ENCODE assay signal across 9 mouse cellular contexts in genomic region chr5:117153527-117154091, GRCm38 (mm10). TPM values are rescaled to one million over a fixed set of nuclear protein-coding genes. Genes with fewer than 3 reads are reported as not detected.
DNase-seq lines count a peak whose midpoint lies in the region; ATAC-seq and TF ChIP-seq lines count a peak whose summit lies in the region.
"Had no signal": no experiment of that assay in that cellular context is flagged by ENCODE, and none has a peak within 500 bp of the region (broad histone marks: within the 10 kb centered on the region; RNA-seq: fewer than 3 reads in every experiment).

No protein-coding gene starts in this region.

- no peaks in the 10 kb centered on the region for H3K27me3 ChIP-seq in intestine, embryonic 15.5 days (replicated peaks)
- H3K27me3 ChIP-seq in intestine, postnatal 0 days (replicated peaks; ENCODE audit: control insufficient read depth, insufficient read depth, low read length), result no peaks in the 10 kb centered on the region
- no peaks in the 10 kb centered on the region for H3K27me3 ChIP-seq in embryonic facial prominence, embryonic 11.5 days (ENCODE audit: control insufficient read depth, insufficient read depth, low read length)
- H3K27me3 ChIP-seq: neural tube, embryonic 12.5 days had no signal

- no peak for TF ChIP-seq CTCF in intestine, postnatal 0 days (IDR thresholded peaks at IDR 0.05; ENCODE audit: low read depth)
- no peak for TF ChIP-seq CTCF in layer of hippocampus, adult 2 months (conservative IDR thresholded peaks at IDR 0.05)

- no peak overlapping the region for H3K9ac ChIP-seq in intestine, embryonic 15.5 days
- no peak overlapping the region for H3K9ac ChIP-seq in intestine, postnatal 0 days (ENCODE audit: low read depth, low read length)
- H3K9ac ChIP-seq in embryonic facial prominence, embryonic 11.5 days (replicated peaks; ENCODE audit: low read length), result no peak overlapping the region
- H3K9ac ChIP-seq: neural tube, embryonic 12.5 days had no signal

- peak; percentile 46; the same call in 1 of the 2 replicates for ATAC-seq in intestine, embryonic 15.5 days
- ATAC-seq in intestine, postnatal 0 days, result no peak
- no peak for ATAC-seq in embryonic facial prominence, embryonic 11.5 days (replicated peaks; ENCODE audit: insufficient number of reproducible peaks, low FRiP score, low TSS enrichment, low read depth)

- 74% methylated on average over 15 of the region's 15 CpGs for WGBS in intestine, embryonic 15.5 days
- WGBS in intestine, postnatal 0 days, result 76% methylated on average over 15 of the region's 15 CpGs
- 67% methylated on average over 15 of the region's 15 CpGs for WGBS in embryonic facial prominence, embryonic 11.5 days

- no peak overlapping the region for H3K4me2 ChIP-seq in intestine, embryonic 15.5 days (replicated peaks)
- H3K4me2 ChIP-seq in intestine, postnatal 0 days (replicated peaks; ENCODE audit: low read depth), result no peak overlapping the region
- H3K4me2 ChIP-seq in embryonic facial prominence, embryonic 11.5 days (ENCODE audit: low read depth, low read length), result no peak overlapping the region
- H3K4me2 ChIP-seq: neural tube, embryonic 12.5 days had no signal

- no peak overlapping the region for H3K4me3 ChIP-seq in intestine, embryonic 15.5 days (replicated peaks)
- no peak overlapping the region for H3K4me3 ChIP-seq in intestine, postnatal 0 days (ENCODE audit: low read depth, low read length)
- no peak overlapping the region for H3K4me3 ChIP-seq in embryonic facial prominence, embryonic 11.5 days (ENCODE audit: low read depth, low read length)
- no peak overlapping the region for H3K4me3 ChIP-seq in layer of hippocampus, adult 2 months
- H3K4me3 ChIP-seq: neural tube, embryonic 12.5 days had no signal

- H3K4me1 ChIP-seq in intestine, embryonic 15.5 days (replicated peaks), result 0 out of 2 replicates have a peak, but pooled peaks cover 6% of the 10 kb centered on the region
- H3K4me1 ChIP-seq in intestine, postnatal 0 days (replicated peaks; ENCODE audit: control insufficient read depth, insufficient read depth, low read length), result no peaks in the 10 kb centered on the region
- no peaks in the 10 kb centered on the region for H3K4me1 ChIP-seq in embryonic facial prominence, embryonic 11.5 days (ENCODE audit: control insufficient read depth, insufficient read depth, low read length)
- H3K4me1 ChIP-seq: neural tube, embryonic 12.5 days had no signal

- H3K9me3 ChIP-seq in intestine, embryonic 15.5 days, result no peaks in the 10 kb centered on the region
- 0 out of 2 replicates have a peak, but pooled peaks cover 3% of the 10 kb centered on the region for H3K9me3 ChIP-seq in intestine, postnatal 0 days (ENCODE audit: control insufficient read depth)
- H3K9me3 ChIP-seq in embryonic facial prominence, embryonic 11.5 days (replicated peaks; ENCODE audit: control insufficient read depth, low read length), result no peaks in the 10 kb centered on the region

- no peaks in the 10 kb centered on the region for H3K36me3 ChIP-seq in intestine, embryonic 15.5 days
- peaks cover 14% of the 10 kb centered on the region; the same call in 1 of the 2 replicates for H3K36me3 ChIP-seq in intestine, postnatal 0 days (ENCODE audit: control insufficient read depth, insufficient read depth)
- no peaks in the 10 kb centered on the region for H3K36me3 ChIP-seq in embryonic facial prominence, embryonic 11.5 days (replicated peaks; ENCODE audit: control insufficient read depth, insufficient read depth, low read depth, low read length)
- H3K36me3 ChIP-seq: neural tube, embryonic 12.5 days had no signal

- no peak overlapping the region for H3K27ac ChIP-seq in intestine, embryonic 15.5 days
- no peak overlapping the region for H3K27ac ChIP-seq in intestine, postnatal 0 days (ENCODE audit: low read depth, low read length)
- no peak overlapping the region for H3K27ac ChIP-seq in embryonic facial prominence, embryonic 11.5 days (replicated peaks; ENCODE audit: low read depth, low read length)
- H3K27ac ChIP-seq in layer of hippocampus, adult 2 months, result no peak overlapping the region
- H3K27ac ChIP-seq: neural tube, embryonic 12.5 days had no signal

- peak; percentile 56 for DNase-seq in embryonic facial prominence, embryonic 11.5 days (ENCODE audit: low spot score)
- DNase-seq in heart, postnatal 4 days, result peak; percentile 52
- peak; percentile 30 for DNase-seq in lung, postnatal 25 days (ENCODE audit: low spot score)
- no peak for DNase-seq in layer of hippocampus, adult 2 months (ENCODE audit: low spot score in 2 of 2)
- no peak for DNase-seq in cerebellum, postnatal 14 days
- DNase-seq in cerebellum, postnatal 36 days, result no peak

RNA-seq across cellular contexts. Expression of gene Taok3, which starts 33.7 kb away (rescaled TPM):
- polyA plus RNA-seq in intestine, embryonic 15.5 days (2015; fragmentation: Nextera tagmentation; extraction: Ambion mirVana), result 44.9 and 45.0 TPM in 2 replicates
- 40.4 and 47.7 TPM in 2 replicates for polyA plus RNA-seq in intestine, postnatal 0 days (2015; fragmentation: Nextera tagmentation; extraction: Ambion mirVana)
- polyA plus RNA-seq in embryonic facial prominence, embryonic 11.5 days (2014; fragmentation: Nextera tagmentation; extraction: Ambion mirVana), result 11.6 and 12.0 TPM in 2 replicates
- total RNA-seq in heart, postnatal 4 days (2021), result 10 to 100 TPM in 1 of 2 experiments, 1 to 10 TPM in 1; 8.6 to 10.5 TPM
- total RNA-seq in layer of hippocampus, adult 2 months (2021), result 10 to 100 TPM; 57.0 to 60.8 TPM

RNA-seq across cellular contexts. Expression of gene Suds3, which starts 37.7 kb away (rescaled TPM):
- polyA plus RNA-seq in intestine, embryonic 15.5 days (2015; fragmentation: Nextera tagmentation; extraction: Ambion mirVana), result 72.7 and 73.7 TPM in 2 replicates
- 41.8 and 47.2 TPM in 2 replicates for polyA plus RNA-seq in intestine, postnatal 0 days (2015; fragmentation: Nextera tagmentation; extraction: Ambion mirVana)
- polyA plus RNA-seq in embryonic facial prominence, embryonic 11.5 days (2014; fragmentation: Nextera tagmentation; extraction: Ambion mirVana), result 52.2 and 56.2 TPM in 2 replicates
- 10 to 100 TPM; 68.6 to 80.3 TPM for total RNA-seq in heart, postnatal 4 days (2021)
- total RNA-seq in layer of hippocampus, adult 2 months (2021), result 100 to 1,000 TPM; 112 to 130 TPM

Comparison
In these comparisons a context has a peak if more than half of its experiments do, and no peak if none do; other contexts are left out.
1. DNase-seq: peak in embryonic facial prominence, embryonic 11.5 days (single experiment), heart, postnatal 4 days (single experiment) and lung, postnatal 25 days (single experiment); none in layer of hippocampus, adult 2 months (0 of 2), cerebellum, postnatal 14 days (0 of 2) and cerebellum, postnatal 36 days (0 of 2).